Mouse (Mus musculus): ENCODE measurements at regions not wholly inside any gene's neighbourhood (a gene's known extent, or its start where the extent isn't known, plus 50 kb on each side); places are given as distances from the start of the nearest gene placed in this dataset.

DNA sequence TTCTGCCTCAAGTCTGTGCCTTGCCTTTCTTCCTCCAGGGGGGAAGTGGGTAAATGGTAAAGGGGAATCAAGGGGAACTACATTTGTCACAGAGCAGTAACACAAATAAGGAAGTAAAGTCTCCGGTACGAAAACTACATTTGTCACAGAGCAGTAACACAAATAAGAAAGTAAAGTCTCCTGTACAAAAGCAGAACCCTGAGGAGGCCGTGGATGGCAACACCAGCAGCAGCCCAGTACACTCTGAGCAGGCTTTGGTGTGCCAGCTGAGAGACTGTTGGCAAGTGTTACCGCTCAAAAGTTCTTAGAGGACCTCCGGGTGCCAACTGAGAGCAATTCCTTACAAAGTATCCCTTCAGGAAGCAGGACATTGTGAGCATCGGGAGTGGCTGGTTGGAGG, 90.9 kb downstream of the Hes1 start:
- Histone ChIP-seq H3K4me1 (replicated peaks; ENCODE audit: control insufficient read depth, insufficient read depth, low read length) (peaks cover 4% of the 10 kb centered on the region), H3K27me3 (ENCODE audit: control insufficient read depth, insufficient read depth, low read length) (peaks cover 9% of the 10 kb centered on the region; the same call in 1 of the 2 replicates), H3K4me2 (replicated peaks; ENCODE audit: low read depth, low read length) (no peak overlapping the region), H3K4me3 (ENCODE audit: low read depth, low read length) (no peak overlapping the region), H3K36me3 (ENCODE audit: control insufficient read depth, insufficient read depth, low read length) (no peaks in the 10 kb centered on the region), H3K9me3 (ENCODE audit: control insufficient read depth, low read length) (no peaks in the 10 kb centered on the region), H3K9ac (ENCODE audit: low read depth, low read length) (no peak overlapping the region), H3K27ac (ENCODE audit: low read depth, low read length) (peak overlapping the region; percentile 24; the same call in 1 of the 2 replicates)
- 25% methylated on average over 6 of the region's 6 CpGs for whole genome bisulfite sequencing
- DNase-seq (ENCODE audit: low spot score) (no peak), ATAC-seq (ENCODE audit: low FRiP score) (no peak)

DNA sequence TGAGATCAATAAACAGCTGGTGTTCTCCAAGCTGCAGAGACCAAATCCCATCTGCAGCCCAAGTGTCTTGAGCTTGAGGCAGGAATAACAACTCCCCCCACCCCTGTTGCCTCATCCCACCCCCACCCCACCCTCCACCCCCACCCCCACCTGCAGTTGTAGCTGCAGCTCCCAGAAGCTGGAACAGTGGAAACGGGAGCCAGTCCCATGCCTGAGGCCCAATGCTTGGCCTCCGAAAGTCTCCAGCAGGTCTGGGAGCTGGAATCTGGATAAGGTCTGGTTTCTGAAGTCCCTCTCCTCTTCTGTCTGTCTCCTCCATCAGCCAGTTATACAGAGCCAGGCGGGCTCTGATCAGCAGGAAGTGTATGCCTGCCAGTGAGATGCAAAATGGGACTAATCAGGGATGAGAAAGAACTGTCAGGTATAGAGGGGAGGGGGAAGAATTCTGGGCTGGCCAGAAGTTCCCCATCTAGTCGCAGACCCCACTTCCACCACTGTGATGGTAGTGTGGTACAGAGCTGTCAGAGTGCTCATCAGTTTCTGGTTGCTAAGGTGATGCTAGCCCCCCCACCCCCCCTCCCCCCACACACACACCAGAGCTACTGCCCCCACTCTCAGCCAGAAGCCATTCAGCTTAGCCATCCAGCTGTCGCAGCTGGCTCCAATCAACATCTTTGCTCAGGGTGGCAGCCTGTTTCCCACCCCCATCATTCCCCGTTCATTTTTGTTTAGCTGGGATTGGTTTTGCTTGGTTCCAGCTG, 91.5 kb downstream of the Hes1 start:
- DNase-seq (ENCODE audit: low spot score) (peak; percentile 48), ATAC-seq (ENCODE audit: low FRiP score) (peak; percentile 71; the same call in 1 of the 2 replicates)
- Histone ChIP-seq H3K36me3 (ENCODE audit: control insufficient read depth, insufficient read depth, low read length) (no peaks in the 10 kb centered on the region), H3K9me3 (ENCODE audit: control insufficient read depth, low read length) (no peaks in the 10 kb centered on the region), H3K9ac (ENCODE audit: low read depth, low read length) (no peak overlapping the region), H3K27ac (ENCODE audit: low read depth, low read length) (peak overlapping the region; percentile 24; the same call in 1 of the 2 replicates), H3K4me2 (replicated peaks; ENCODE audit: low read depth, low read length) (no peak overlapping the region), H3K4me1 (replicated peaks; ENCODE audit: control insufficient read depth, insufficient read depth, low read length) (peaks cover 4% of the 10 kb centered on the region), H3K27me3 (ENCODE audit: control insufficient read depth, insufficient read depth, low read length) (peaks cover 6% of the 10 kb centered on the region; the same call in 1 of the 2 replicates), H3K4me3 (ENCODE audit: low read depth, low read length) (no peak overlapping the region)
- 10% methylated on average over 6 of the region's 6 CpGs for WGBS

DNA sequence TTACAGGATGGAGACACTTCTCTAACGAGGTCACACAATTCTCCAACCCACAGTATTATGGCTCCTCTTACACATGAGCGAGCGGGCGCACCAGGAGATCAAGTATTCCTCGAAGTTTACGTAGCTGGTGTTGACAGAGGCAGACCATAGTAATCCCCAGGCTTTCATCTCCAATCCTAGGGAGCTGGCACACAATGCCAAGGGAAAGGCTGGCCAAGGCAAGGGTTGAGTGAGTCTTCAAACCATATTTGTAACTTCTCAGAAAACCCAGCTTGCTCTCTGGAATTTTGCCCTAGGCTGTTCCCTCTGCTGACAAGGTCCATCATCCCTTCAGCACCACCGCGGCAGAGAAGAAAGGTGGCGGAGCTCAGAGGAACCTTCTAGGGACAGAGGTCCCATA, 94.0 kb downstream of the Hes1 start:
- WGBS, result 87% methylated on average over 9 of the region's 9 CpGs
- H3K27me3 ChIP-seq (ENCODE audit: control insufficient read depth, insufficient read depth, low read length), result peaks cover 6% of the 10 kb centered on the region; the same call in 1 of the 2 replicates

DNA sequence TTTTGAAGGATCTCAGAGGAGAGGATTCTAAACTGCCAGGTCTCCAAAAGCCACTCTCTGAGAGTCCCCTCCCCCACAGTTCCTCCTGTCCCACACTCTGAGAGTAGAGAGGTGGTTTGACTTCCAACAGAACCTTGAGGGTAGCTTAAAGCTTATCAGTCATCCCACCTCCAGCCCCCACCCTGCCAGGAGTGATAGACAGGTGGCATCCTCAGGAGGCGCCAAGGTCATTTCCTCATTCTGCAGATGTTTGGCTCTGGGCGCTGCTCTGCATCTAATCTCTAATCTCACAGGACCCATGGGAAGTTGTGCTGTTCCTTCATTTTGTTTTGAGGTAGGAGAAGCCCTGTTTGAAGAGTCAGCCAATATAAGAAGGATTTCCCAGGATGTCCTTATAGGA, 96.2 kb downstream of the Hes1 start:
- no peaks in the 10 kb centered on the region for H3K36me3 ChIP-seq (ENCODE audit: control insufficient read depth, insufficient read depth, low read length)
- ATAC-seq (ENCODE audit: low FRiP score), result no peak
- WGBS, result 73% methylated on average over 2 of the region's 2 CpGs
- DNase-seq (ENCODE audit: low spot score), result no peak
- H3K4me1 ChIP-seq (replicated peaks; ENCODE audit: control insufficient read depth, insufficient read depth, low read length), result peaks cover 4% of the 10 kb centered on the region
- no peak overlapping the region for H3K9ac ChIP-seq (ENCODE audit: low read depth, low read length)
- no peaks in the 10 kb centered on the region for H3K9me3 ChIP-seq (ENCODE audit: control insufficient read depth, low read length)
- H3K27me3 ChIP-seq (ENCODE audit: control insufficient read depth, insufficient read depth, low read length), result peaks cover 3% of the 10 kb centered on the region; the same call in 1 of the 2 replicates
- no peak overlapping the region for H3K4me3 ChIP-seq (ENCODE audit: low read depth, low read length)
- H3K4me2 ChIP-seq (replicated peaks; ENCODE audit: low read depth, low read length), result no peak overlapping the region
- H3K27ac ChIP-seq (ENCODE audit: low read depth, low read length), result no peak overlapping the region

More for the DNA sequence above, 94.0 kb downstream of the Hes1 start:
- Histone ChIP-seq H3K9ac (ENCODE audit: low read depth, low read length) (no peak overlapping the region), H3K9me3 (ENCODE audit: control insufficient read depth, low read length) (no peaks in the 10 kb centered on the region), H3K4me2 (replicated peaks; ENCODE audit: low read depth, low read length) (no peak overlapping the region), H3K4me3 (ENCODE audit: low read depth, low read length) (no peak overlapping the region), H3K36me3 (ENCODE audit: control insufficient read depth, insufficient read depth, low read length) (no peaks in the 10 kb centered on the region), H3K4me1 (replicated peaks; ENCODE audit: control insufficient read depth, insufficient read depth, low read length) (peaks cover 4% of the 10 kb centered on the region), H3K27ac (ENCODE audit: low read depth, low read length) (no peak overlapping the region)
- DNase-seq (ENCODE audit: low spot score), result no peak
- no peak for ATAC-seq (ENCODE audit: low FRiP score)

DNA sequence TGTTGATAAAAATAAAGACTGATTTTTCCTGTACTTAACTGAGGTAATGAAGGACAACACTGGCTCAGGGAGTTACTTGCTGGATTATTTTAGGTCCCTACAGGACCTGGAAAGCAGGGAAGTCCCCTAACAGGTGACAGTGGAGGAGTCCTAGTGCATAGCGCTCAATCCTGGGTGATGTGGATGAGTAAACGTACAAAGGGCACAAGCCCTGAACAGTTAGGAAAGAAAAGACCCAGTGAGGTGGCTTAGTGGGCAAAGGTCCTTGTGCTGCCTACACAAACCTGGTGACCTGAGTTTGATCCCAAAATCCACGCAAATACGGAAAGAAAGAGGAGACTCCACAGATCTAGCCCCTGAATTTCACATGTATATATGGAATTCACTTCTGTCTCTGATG, 99.1 kb downstream of the Hes1 start:
- Histone ChIP-seq H3K4me1 (replicated peaks; ENCODE audit: control insufficient read depth, insufficient read depth, low read length) (no peaks in the 10 kb centered on the region), H3K4me2 (replicated peaks; ENCODE audit: low read depth, low read length) (no peak overlapping the region), H3K36me3 (ENCODE audit: control insufficient read depth, insufficient read depth, low read length) (no peaks in the 10 kb centered on the region), H3K9me3 (ENCODE audit: control insufficient read depth, low read length) (no peaks in the 10 kb centered on the region), H3K9ac (ENCODE audit: low read depth, low read length) (no peak overlapping the region), H3K4me3 (ENCODE audit: low read depth, low read length) (no peak overlapping the region), H3K27me3 (ENCODE audit: control insufficient read depth, insufficient read depth, low read length) (no peaks in the 10 kb centered on the region; the same call in 1 of the 2 replicates), H3K27ac (ENCODE audit: low read depth, low read length) (no peak overlapping the region)
- 89% methylated on average over 4 of the region's 4 CpGs for WGBS
- DNase-seq (ENCODE audit: low spot score) (no peak), ATAC-seq (ENCODE audit: low FRiP score) (no peak)

DNA sequence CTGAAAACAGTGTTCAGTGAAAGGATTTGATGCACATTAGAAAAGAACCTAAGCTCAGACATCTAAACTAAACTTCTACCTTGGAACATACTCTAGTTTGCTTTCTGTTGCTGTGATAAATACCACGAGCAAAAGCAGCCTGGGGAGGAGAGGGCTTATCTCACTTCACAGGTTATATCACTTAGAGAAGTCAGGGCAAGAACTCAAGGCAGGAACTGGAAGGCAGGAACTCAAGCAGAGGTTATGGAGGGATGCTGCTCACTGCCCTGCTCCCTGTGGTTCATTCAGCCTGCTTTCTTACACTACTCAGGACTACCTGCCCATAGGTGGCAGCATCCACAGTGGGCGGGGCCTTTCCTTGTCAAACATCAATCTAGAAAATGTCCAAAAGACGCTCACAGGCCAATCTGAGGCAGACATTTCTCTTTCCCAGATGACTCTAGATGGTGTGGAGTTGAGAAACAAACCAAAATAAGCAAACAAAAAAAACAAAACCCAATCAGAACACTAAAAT, 101.5 kb downstream of the Hes1 start:
- DNase-seq (ENCODE audit: low spot score) (no peak), ATAC-seq (ENCODE audit: low FRiP score) (no peak)
- WGBS, result 80% methylated on average over 3 of the region's 3 CpGs

DNA sequence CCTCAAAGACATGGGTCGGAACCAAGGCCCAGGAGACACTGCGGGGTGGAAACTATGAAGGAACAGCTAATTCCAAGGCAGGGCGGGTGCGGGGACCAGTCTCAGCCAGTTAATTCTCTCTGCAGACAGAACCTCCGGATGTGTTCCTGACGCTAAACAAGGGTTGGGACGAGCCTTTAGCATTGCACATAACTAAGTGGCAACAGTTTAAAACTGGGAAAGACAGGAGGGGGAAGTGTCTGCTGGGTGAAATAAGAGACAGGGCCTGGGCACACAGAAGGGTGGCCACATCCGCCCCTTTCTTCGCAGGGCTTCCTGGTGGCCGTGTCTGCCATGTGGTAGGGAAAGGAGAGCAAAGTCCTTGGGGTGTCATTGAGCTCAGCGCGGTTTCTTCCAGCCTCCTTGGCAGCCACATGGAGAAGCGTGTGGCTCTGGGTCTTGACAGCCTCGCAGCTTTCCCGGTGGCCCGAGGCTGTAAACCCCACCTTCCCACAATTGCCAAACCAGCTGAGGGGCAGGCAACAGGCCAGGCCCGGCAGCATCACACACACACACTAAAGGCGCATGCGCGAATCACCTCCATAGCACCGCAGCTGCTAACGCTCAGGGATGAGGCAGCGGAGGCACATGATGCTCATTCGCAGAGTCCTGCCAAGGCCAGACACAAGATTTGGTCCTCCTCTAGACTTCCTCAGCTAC, 95.8 kb downstream of the Cpn2 start:
- no peak for ATAC-seq (ENCODE audit: low FRiP score)

More for the DNA sequence above, 101.5 kb downstream of the Hes1 start:
- no peaks in the 10 kb centered on the region for H3K9me3 ChIP-seq (ENCODE audit: control insufficient read depth, low read length)
- H3K9ac ChIP-seq (ENCODE audit: low read depth, low read length), result no peak overlapping the region
- H3K27ac ChIP-seq (ENCODE audit: low read depth, low read length), result no peak overlapping the region
- H3K4me1 ChIP-seq (replicated peaks; ENCODE audit: control insufficient read depth, insufficient read depth, low read length), result no peaks in the 10 kb centered on the region
- no peaks in the 10 kb centered on the region for H3K36me3 ChIP-seq (ENCODE audit: control insufficient read depth, insufficient read depth, low read length)
- H3K4me3 ChIP-seq (ENCODE audit: low read depth, low read length), result no peak overlapping the region
- no peaks in the 10 kb centered on the region for H3K27me3 ChIP-seq (ENCODE audit: control insufficient read depth, insufficient read depth, low read length)
- H3K4me2 ChIP-seq (replicated peaks; ENCODE audit: low read depth, low read length), result no peak overlapping the region

DNA sequence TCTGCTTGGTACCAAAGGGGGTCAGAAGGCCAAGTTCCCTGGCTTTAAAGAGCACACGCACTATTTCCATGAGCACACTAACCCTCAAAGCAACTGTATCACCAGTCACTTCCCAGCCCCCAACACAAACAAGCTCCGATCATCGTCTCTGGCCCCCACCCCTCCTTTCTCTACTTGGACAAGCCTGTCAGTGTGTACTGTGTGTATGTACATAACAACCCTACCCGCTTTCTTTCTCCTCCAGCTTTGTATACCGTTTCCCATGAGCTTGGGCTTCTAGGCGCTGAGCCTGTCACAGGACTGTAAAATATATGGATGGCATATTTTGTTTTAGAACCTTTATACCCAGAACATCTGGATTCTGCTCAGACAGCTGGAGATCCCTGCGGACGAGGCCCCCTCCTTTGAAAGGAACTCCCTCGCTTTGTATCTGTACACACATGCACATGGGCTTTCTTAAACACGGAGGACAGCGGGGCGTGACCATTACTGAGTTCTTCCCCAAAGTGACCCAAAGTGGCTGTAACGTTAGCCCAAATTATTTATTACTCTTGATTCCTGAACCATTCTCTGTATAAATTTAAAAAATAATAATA, 95.1 kb downstream of the Cpn2 start:
- Histone ChIP-seq H3K4me2 (replicated peaks; ENCODE audit: low read depth, low read length) (no peak overlapping the region), H3K9ac (ENCODE audit: low read depth, low read length) (no peak overlapping the region), H3K4me3 (ENCODE audit: low read depth, low read length) (no peak overlapping the region), H3K4me1 (replicated peaks; ENCODE audit: control insufficient read depth, insufficient read depth, low read length) (peaks cover 3% of the 10 kb centered on the region; the same call in 1 of the 2 replicates), H3K9me3 (ENCODE audit: control insufficient read depth, low read length) (no peaks in the 10 kb centered on the region), H3K27me3 (ENCODE audit: control insufficient read depth, insufficient read depth, low read length) (peaks cover 3% of the 10 kb centered on the region), H3K36me3 (ENCODE audit: control insufficient read depth, insufficient read depth, low read length) (no peaks in the 10 kb centered on the region), H3K27ac (ENCODE audit: low read depth, low read length) (no peak overlapping the region)
- WGBS, result 61% methylated on average over 13 of the region's 13 CpGs
- ATAC-seq (ENCODE audit: low FRiP score), result no peak
- no peak for DNase-seq (ENCODE audit: low spot score)

More for the DNA sequence above, 95.8 kb downstream of the Cpn2 start:
- Histone ChIP-seq H3K4me1 (replicated peaks; ENCODE audit: control insufficient read depth, insufficient read depth, low read length) (peaks cover 3% of the 10 kb centered on the region; the same call in 1 of the 2 replicates), H3K9me3 (ENCODE audit: control insufficient read depth, low read length) (no peaks in the 10 kb centered on the region), H3K36me3 (ENCODE audit: control insufficient read depth, insufficient read depth, low read length) (no peaks in the 10 kb centered on the region), H3K27ac (ENCODE audit: low read depth, low read length) (no peak overlapping the region), H3K4me3 (ENCODE audit: low read depth, low read length) (no peak overlapping the region), H3K27me3 (ENCODE audit: control insufficient read depth, insufficient read depth, low read length) (peaks cover 3% of the 10 kb centered on the region), H3K4me2 (replicated peaks; ENCODE audit: low read depth, low read length) (no peak overlapping the region), H3K9ac (ENCODE audit: low read depth, low read length) (no peak overlapping the region)
- WGBS, result 73% methylated on average over 24 of the region's 24 CpGs
- no peak for DNase-seq (ENCODE audit: low spot score)

Data from hindbrain, embryonic 11.5 days (tissue).